Mouse (Mus musculus) forelimb bud, embryonic 11.5 days (tissue): ENCODE data around the gene Entpd7.

Experiments
- DNase-seq: peaks from one replicate; pipeline ENCODE4 v3.0.0-alpha.2; 2012; ENCODE audit warnings: low read depth, low spot score

The Entpd7 gene

GRCm38 (mm10) chr19:43689419-43690246 is at the start of gene Entpd7:
TSS of gene Entpd7 (plus strand) at chr19:43689672.
- peak; percentile 98 for DNase-seq

DNA sequence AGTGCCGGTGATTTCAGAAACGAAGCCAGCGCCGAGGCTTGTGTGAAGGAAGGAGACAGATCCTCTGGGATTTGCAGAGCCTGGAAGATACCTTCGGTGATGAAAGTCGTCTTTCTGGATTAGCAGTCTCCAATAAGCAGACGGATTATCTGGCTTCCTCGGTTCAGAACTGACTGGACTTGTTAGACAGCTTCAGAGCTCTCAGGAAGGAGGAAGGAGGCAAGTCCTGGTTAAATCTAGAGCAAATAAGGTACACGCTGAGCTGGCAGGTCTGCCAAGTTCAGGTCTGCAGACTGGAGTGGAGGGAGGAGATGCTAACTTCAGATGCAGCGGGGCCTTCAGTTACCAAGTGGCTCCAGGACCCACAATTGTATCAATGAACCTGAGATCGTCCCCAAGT is 47.6 kb upstream of the Entpd7 start:
- no peak for DNase-seq

DNA sequence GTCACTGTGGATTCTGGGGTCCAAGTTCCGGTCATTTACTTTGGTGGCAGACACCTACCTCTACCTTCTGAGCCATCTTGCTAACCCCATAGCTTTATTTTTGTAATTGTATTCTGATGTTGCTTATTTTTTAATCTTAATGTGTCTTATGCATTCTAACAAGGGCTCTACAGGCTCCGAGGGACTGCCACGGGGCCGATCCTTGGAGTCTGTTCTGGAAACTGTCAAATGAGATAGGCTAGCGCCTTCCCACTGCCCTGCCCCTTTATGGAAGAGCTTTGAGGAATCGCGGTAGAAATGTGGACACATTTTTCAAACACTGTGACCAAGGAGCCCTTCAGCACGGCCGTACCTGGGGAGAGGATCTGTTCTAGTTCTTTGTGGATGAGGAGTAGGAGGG is 46.6 kb upstream of the Entpd7 start:
- DNase-seq: no peak

DNA sequence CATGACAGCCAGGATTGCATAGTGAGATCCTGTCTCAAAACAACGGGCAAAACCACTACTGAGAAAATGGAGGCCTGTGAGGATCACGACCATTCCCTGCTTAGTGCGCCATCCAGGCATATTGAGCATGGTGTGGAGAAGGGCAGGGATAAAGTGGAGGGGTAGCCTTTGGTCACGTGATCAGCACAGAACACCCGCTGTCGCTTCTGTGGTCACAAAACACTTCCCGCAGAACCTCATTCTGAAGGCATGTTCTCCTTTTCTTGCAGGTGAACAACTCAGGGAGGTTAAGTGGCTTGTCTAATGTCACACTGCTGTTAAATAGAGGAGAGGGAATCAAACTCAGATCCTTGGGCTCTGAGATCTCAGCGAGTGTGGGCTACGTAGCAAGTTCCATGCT is 44.0 kb upstream of the Entpd7 start:
- no peak for DNase-seq

DNA sequence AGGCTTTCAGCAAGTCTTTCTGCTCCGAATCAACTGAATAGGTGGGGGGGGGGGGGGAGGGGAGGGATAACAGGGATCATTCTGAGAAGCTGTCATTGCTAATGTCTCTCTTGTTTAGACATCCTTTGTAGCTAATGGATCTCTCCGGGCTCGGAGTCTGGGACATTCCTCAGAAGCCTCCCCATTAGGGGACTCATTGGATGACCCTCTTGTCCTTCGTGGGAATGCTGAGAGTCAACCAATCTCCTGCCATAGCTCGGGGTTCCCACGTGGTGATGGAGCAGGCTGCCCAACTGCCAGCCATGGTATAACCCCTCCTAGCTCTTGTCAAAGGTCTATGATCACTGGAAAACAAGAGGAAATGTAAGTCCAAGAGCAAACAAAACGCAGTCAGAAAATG is 42.6 kb upstream of the Entpd7 start:
- no peak for DNase-seq

DNA sequence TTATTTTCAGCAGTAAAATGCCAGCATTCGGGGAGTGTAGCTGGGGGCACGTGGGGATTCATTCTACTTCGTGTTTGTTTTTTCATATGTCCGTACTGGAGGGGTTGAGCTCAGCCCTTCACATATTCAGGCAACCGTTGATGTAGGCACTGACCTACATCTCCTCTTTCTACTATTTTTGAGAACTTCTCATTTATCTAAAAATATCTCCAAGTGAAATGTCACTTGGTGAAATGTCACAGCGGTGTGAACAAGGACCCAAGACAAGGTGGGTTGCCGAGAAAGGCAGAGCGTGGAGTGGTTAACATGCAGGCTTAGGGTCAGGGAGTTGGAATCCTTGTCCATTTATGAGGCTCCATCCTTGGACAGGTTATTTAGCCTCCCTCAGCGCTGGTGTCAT is 42.2 kb upstream of the Entpd7 start:
- DNase-seq: no peak

DNA sequence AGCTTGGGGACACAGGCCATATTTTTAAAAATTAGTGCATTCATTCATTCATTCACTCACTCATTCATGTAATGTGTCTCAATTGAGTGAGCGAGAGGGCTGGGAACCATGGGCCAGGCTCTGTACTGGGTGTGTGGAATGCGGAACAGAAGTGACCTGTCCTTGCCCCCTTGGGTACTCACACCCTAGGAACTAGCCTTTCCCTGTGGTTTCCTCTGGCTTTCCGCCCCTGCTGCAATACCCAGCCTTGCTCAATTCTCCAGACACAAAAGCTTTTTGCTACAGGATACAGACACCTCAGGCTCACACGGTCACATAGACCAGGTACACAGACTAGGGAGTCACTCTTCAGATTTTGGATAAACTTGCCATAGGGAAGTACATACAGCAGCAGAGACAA is 41.1 kb upstream of the Entpd7 start:
- DNase-seq: no peak

DNA sequence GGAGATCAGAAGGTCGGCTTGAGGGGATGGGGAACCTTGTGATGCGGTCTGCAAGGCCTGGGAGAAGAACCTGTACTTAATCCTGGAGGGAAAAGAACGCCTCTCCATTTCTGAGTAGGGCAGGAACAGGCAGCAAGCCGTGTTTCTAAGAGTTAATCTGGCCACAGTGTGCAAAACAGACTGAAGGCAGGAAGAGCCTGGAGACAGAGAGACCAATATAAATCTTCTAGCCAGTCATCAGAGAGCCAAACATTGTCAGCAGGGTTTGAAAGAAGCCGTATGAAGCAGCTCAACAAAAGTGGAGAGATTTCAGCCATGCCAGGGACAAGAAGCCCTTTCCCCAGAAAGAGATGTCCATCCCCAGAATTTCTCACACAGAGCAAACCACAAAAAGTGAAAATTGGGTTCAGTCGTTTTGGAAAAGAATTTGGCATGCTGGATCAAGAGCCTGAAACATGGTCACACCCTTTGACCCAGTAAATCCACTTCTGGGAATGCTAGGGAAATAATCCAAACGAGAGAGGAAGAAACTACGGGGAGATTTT is 38.2 kb upstream of the Entpd7 start:
- DNase-seq: no peak

DNA sequence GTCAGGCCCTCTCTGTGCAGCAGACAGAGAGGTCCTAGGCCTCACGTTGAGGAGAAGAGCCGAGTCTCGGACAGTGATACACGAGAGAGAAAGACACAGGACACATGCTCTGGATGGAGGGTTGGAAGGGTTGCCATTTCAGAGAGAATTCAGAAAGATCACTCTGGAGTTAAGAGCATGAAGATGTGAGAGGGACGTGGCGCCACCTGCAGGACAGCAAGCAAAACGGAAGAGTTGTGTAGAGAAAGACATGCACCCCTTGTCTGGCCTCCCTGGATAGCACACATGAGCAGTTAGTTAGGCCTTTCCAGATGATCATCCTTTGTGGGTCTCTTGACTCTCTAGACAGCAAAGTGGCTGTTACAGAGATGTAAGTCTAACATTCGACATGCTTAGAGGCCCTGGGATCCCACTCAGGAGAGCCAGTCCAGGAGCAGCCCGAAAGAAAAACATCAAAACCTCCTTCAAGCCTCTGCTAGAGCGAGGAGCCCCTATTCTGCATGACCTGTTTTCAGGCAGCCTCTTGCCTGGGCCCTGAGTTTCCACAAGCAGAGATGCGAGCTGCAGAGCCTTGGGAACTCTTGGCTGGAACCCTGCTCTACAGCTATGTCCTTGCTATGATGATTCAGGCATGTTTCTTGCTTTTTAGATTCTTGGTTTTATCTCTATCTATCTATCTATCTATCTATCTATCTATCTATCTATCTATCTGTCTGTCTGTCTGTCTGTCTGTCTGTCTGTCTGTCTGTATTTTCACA is 33.6 kb upstream of the Entpd7 start:
- peak; percentile 62 for DNase-seq

DNA sequence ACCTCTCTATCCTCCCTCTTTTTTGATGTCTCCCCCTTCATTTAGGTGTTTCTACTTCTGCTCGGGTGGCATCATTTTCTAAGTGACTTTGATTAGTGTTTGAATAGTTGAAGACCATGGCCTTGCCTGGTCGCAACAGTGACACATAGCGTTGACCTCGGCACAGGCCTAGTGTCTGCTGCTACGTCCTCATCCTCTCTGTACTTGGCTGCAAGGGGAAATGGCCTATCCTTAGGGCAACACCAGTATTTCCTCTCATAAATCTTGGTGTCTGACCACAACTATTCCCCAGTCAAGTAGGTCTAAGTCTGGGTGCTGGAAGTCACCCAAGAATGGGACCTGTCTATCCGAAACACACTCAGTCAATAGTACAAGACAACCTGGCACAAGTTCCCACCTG is 29.8 kb upstream of the Entpd7 start:
- no peak for DNase-seq

DNA sequence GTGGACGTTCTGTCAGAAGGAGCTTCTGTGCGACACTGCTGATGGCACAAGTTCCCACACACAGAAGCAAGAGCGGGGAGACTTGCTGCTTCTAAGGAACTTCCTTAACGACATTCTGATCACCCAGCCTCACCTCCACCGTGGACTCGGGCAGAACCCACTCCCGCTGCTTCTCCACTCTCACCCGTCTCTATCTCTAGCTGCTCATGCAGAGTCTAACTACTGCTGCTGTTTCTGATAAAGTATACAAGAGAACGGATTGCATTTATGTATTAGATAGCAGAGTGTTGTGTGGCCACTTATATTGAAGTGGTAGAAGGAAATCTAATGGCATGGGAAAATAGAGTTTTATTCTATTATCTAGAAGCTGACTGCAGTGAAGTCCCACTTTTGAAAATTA is 28.7 kb upstream of the Entpd7 start:
- DNase-seq: no peak

- no peak for DNase-seq
These were observed 27.1 kb upstream of the Entpd7 start for GRCm38 (mm10) chr19:43662176-43662967.

DNA sequence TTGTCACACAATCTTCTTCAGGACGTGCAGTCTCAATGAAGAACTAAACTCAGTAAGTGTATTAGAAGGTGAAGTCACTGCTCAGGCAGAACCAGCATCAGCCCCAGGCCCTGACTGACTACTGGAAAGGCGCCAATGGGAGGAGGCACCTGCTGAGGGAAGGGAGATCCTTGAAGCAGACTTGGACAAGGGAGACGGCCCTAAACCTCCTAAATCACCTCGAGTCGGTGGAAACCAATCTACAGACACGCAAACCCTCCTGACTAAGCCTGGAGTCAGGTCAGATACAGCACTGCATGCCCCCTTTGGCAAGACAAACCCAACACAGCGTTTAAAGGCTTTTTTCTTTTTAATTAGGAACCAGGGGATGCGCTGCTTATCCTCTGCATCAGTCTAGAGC is 26.0 kb upstream of the Entpd7 start:
- no peak for DNase-seq

DNA sequence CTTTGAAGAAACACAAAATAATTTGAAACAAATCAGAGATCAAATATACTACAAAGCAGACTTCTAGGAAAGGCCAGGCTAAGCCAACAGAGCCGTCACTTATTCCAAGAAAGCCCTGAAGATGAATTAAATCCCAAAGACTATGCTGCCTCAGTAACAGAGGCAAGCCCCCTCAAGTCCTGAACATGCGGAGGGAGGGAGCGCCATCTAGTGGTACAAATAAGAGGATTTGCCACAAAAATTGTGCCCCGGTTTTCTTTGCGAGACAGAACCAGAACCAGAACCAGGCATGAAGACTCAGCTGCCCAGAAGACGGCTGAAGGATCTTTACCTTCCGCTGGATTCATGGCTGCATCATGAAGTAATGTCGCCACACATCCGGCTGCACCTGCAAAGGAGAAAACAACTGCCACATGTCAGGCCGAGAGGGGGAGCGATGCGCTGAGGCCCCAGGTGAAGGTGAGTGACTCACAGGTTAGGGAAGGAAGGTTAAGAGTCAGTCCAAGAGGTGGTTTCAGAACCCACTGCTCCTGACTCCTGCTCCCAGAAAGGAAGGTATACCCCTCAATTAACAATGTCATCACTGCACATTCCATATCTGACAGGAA is 23.9 kb upstream of the Entpd7 start:
- DNase-seq: peak; percentile 51

GRCm38 (mm10) chr19:43666661-43667429 is 22.6 kb upstream of the Entpd7 start:
- no peak for DNase-seq

DNA sequence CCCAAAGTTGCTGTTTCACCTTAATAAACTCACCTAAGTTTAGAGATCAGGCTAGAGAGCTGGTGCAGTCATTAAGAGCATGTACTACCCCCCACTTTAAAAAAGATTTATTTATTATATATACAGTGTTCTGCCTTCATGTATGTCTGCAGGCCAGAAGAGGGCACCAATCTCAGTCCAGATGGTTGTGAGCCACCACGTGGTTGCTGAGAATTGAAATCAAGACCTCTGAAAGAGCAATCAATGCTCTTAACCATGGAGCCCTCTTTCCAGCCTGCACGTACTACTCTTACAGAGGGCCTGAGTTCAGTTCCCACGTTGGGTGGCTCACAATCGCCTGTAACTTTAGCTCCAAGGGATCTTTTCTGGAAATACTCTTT is 22.1 kb upstream of the Entpd7 start:
- DNase-seq: no peak

- DNase-seq: no peak
These were observed 20.2 kb upstream of the Entpd7 start for GRCm38 (mm10) chr19:43669136-43669759.

GRCm38 (mm10) chr19:43671054-43671453 is 18.4 kb upstream of the Entpd7 start:
- DNase-seq: no peak

GRCm38 (mm10) chr19:43673513-43674315 is 15.8 kb upstream of the Entpd7 start:
- no peak for DNase-seq

DNA sequence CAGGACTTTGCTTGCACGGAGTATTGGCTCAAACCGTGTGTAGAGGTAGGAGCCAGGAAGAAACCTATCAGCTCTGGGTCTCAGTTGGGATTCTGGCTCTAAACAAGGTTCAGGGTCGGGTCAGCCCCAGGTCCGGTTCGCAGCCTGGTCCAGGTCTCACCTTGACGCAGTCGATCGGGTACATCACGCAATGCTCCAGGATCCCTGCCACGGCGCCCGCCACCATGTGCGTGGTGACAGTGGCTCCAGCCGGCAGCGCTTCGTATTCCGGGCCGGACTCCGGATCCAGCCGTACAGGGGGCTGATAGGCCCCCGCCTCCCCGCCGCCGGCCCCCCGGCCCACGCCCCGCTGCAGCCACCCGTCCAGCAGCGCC is 15.2 kb upstream of the Entpd7 start:
- DNase-seq: no peak
